Mouse (Mus musculus) olfactory bulb, adult 2 months (tissue): ENCODE data around the gene Olfr159.

Experiments used
- CTCF ChIP-seq: fragments of 200-500 bp; IDR thresholded peaks from 2 replicates; pipeline ENCODE4 v1.5.1; 2012; ENCODE audit warnings: low read depth, mild to moderate bottlenecking, low read length, moderate library complexity; ENCODE audit not compliant: insufficient read depth
- POLR2A ChIP-seq: fragments of 200-500 bp; IDR thresholded peaks from 2 replicates; pipeline ENCODE4 v1.6.1; 2012; ENCODE audit warnings: mild to moderate bottlenecking, low read depth, low read length, moderate library complexity; ENCODE audit not compliant: insufficient read depth

GRCm38 (mm10) chr4:43722191-43722590, 48.6 kb downstream of the Olfr159 start:
- TF ChIP-seq POLR2A, result no peak
- TF ChIP-seq CTCF, result no peak
